Mouse (Mus musculus) MEL (cell line): ENCODE data around the gene Eva1c. TPM values are rescaled to one million over a fixed set of nuclear protein-coding genes. Genes with fewer than 3 reads are reported as not detected.
"Not testable (repeated sequence)": the region's sequence is repeated elsewhere in the genome, so short reads cannot be mapped to it uniquely, and the experiment has no call there.

ENCODE experiments used
- DNase-seq: peaks from one replicate; pipeline ENCODE4 v3.0.0; 2011; ENCODE audit warnings: low read depth, low spot score
- H3K27ac ChIP-seq: 2 replicates; pipeline ENCODE4 v1.5.1; 2012; ENCODE audit warnings: low read depth, mild to moderate bottlenecking, control low read depth, low read length, moderate library complexity; ENCODE audit not compliant: control insufficient read depth
- H3K27me3 ChIP-seq, 2 experiments: fragments of 150-350 bp in 1 of 2; sonication (generic) in 1 of 2; 2 replicates each; pipeline ENCODE4 v1.6.1; 2012; ENCODE audit warnings: low read length in 2 of 2, mild to moderate bottlenecking in 2 of 2, improper control_type of control experiment in 1 of 2, moderate library complexity in 1 of 2; ENCODE audit not compliant: insufficient read depth in 2 of 2, control insufficient read depth in 1 of 2
- H3K36me3 ChIP-seq, 2 experiments: 2 replicates each; pipeline ENCODE4 v1.6.1; 2012 to 2014; ENCODE audit warnings: low read length in 2 of 2, improper control_type of control experiment in 1 of 2, inconsistent platforms in 1 of 2, mild to moderate bottlenecking in 1 of 2; ENCODE audit not compliant: insufficient read depth in 2 of 2, control insufficient read depth in 1 of 2
- H3K4me1 ChIP-seq, 2 experiments: fragments of 150-350 bp in 1 of 2; sonication (generic) in 1 of 2; 2 replicates each; pipeline ENCODE4 v1.6.1; 2012; ENCODE audit warnings: low read length in 2 of 2, improper control_type of control experiment in 1 of 2, mild to moderate bottlenecking in 1 of 2; ENCODE audit not compliant: insufficient read depth in 2 of 2, control insufficient read depth in 1 of 2
- H3K4me3 ChIP-seq, 2 experiments: fragments of 150-350 bp in 1 of 2; sonication (generic) in 1 of 2; 2 replicates each; pipeline ENCODE4 v1.5.1; 2012; ENCODE audit warnings: low read depth in 2 of 2, low read length in 2 of 2, mild to moderate bottlenecking in 2 of 2, moderate library complexity in 2 of 2, control low read depth in 1 of 2, improper control_type of control experiment in 1 of 2; ENCODE audit not compliant: control insufficient read depth in 1 of 2, insufficient read depth in 1 of 2
- H3K79me2 ChIP-seq: 2 replicates; pipeline ENCODE4 v1.6.1; 2012; ENCODE audit warnings: mild to moderate bottlenecking, low read length, moderate library complexity; ENCODE audit not compliant: control insufficient read depth, poor library complexity, insufficient read depth
- H3K9ac ChIP-seq: 2 replicates; pipeline ENCODE4 v1.6.1; 2012; ENCODE audit warnings: low read depth, mild to moderate bottlenecking, control low read depth, low read length, moderate library complexity; ENCODE audit not compliant: control insufficient read depth, poor library complexity, severe bottlenecking
- H3K9me3 ChIP-seq: fragments of 150-350 bp; sonication (generic); replicated peaks from 2 replicates; pipeline ENCODE4 v1.6.1; 2012; ENCODE audit warnings: mild to moderate bottlenecking, low read length, improper control_type of control experiment, moderate library complexity; ENCODE audit not compliant: insufficient read depth
- BHLHE40 ChIP-seq: IDR thresholded peaks from 2 replicates; pipeline ENCODE4 v1.6.1; 2012; ENCODE audit warnings: low read depth, mild to moderate bottlenecking, inconsistent platforms, low read length, improper control_type of control experiment, borderline replicate concordance
- CHD1 ChIP-seq: IDR thresholded peaks from 2 replicates; pipeline ENCODE4 v1.6.1; 2012; ENCODE audit warnings: low read depth, mild to moderate bottlenecking, inconsistent platforms, low read length, improper control_type of control experiment
- ELF1 ChIP-seq: IDR thresholded peaks from 2 replicates; pipeline ENCODE4 v1.6.1; 2014; ENCODE audit warnings: low read depth, mild to moderate bottlenecking, inconsistent platforms, low read length, improper control_type of control experiment, moderate library complexity
- GABPA ChIP-seq: IDR thresholded peaks from 2 replicates; pipeline ENCODE4 v1.6.1; 2012; ENCODE audit warnings: low read depth, mild to moderate bottlenecking, inconsistent platforms, low read length, improper control_type of control experiment, moderate library complexity
- GATA1 ChIP-seq: IDR thresholded peaks from 2 replicates; pipeline ENCODE4 v1.6.1; 2011; ENCODE audit warnings: low read depth, low read length, improper control_type of control experiment
- HCFC1 ChIP-seq: IDR thresholded peaks from 2 replicates; pipeline ENCODE4 v1.6.1; 2012; ENCODE audit warnings: low read depth, mild to moderate bottlenecking, inconsistent platforms, low read length, improper control_type of control experiment, moderate library complexity
- JUND ChIP-seq: IDR thresholded peaks from 2 replicates; pipeline ENCODE4 v1.6.1; 2011; ENCODE audit warnings: low read depth, mild to moderate bottlenecking, improper control_type of control experiment, low read length
- MAX ChIP-seq: IDR thresholded peaks from 2 replicates; pipeline ENCODE4 v1.6.1; 2011; ENCODE audit warnings: low read length, improper control_type of control experiment
- MEF2A ChIP-seq: IDR thresholded peaks from 2 replicates; pipeline ENCODE4 v1.6.1; 2014; ENCODE audit warnings: low read depth, mild to moderate bottlenecking, inconsistent platforms, low read length, improper control_type of control experiment; ENCODE audit not compliant: poor library complexity, insufficient replicate concordance, severe bottlenecking; ENCODE audit errors: extremely low read depth
- MYB ChIP-seq: IDR thresholded peaks from 2 replicates; pipeline ENCODE4 v1.6.1; 2011; ENCODE audit warnings: mild to moderate bottlenecking, low read depth, low read length, improper control_type of control experiment
- MYC ChIP-seq: IDR thresholded peaks from 2 replicates; pipeline ENCODE4 v1.6.1; 2011; ENCODE audit warnings: low read depth, mild to moderate bottlenecking, low read length, improper control_type of control experiment, moderate library complexity
- POLR2A ChIP-seq, 2 experiments: IDR thresholded peaks; 2 replicates each; pipeline ENCODE4 v1.6.1; 2011 to 2012; ENCODE audit warnings: low read length in 2 of 2, mild to moderate bottlenecking in 2 of 2, control low read depth in 1 of 2, improper control_type of control experiment in 1 of 2, low read depth in 1 of 2, moderate library complexity in 1 of 2; ENCODE audit not compliant: control insufficient read depth in 1 of 2, insufficient read depth in 1 of 2, poor library complexity in 1 of 2
- POLR2AphosphoS2 ChIP-seq: IDR thresholded peaks from 2 replicates; pipeline ENCODE4 v1.6.1; 2011; ENCODE audit warnings: low read length, improper control_type of control experiment
- RAD21 ChIP-seq: IDR thresholded peaks from 2 replicates; pipeline ENCODE4 v1.6.1; 2011; ENCODE audit warnings: mild to moderate bottlenecking, low read depth, low read length, improper control_type of control experiment
- SMC3 ChIP-seq: IDR thresholded peaks from 2 replicates; pipeline ENCODE4 v1.6.1; 2011; ENCODE audit warnings: low read depth, low read length, improper control_type of control experiment
- TCF12 ChIP-seq: IDR thresholded peaks from 2 replicates; pipeline ENCODE4 v1.6.1; 2014; ENCODE audit warnings: low read depth, mild to moderate bottlenecking, inconsistent platforms, low read length, improper control_type of control experiment, moderate library complexity
- USF2 ChIP-seq, 2 experiments: IDR thresholded peaks; 2 replicates each; pipeline ENCODE4 v1.6.1; 2011 to 2012; ENCODE audit warnings: improper control_type of control experiment in 2 of 2, low read length in 2 of 2, borderline replicate concordance in 1 of 2, inconsistent platforms in 1 of 2, low read depth in 1 of 2, mild to moderate bottlenecking in 1 of 2; ENCODE audit not compliant: insufficient read depth in 1 of 2
- ZKSCAN1 ChIP-seq: IDR thresholded peaks from 2 replicates; pipeline ENCODE4 v1.6.1; 2012; ENCODE audit warnings: low read depth, mild to moderate bottlenecking, inconsistent platforms, low read length, improper control_type of control experiment, moderate library complexity
- ZMIZ1 ChIP-seq: IDR thresholded peaks from 2 replicates; pipeline ENCODE4 v1.6.1; 2012; ENCODE audit warnings: low read depth, mild to moderate bottlenecking, inconsistent platforms, low read length, improper control_type of control experiment, moderate library complexity
- ZNF384 ChIP-seq: IDR thresholded peaks from 2 replicates; pipeline ENCODE4 v1.6.1; 2012; ENCODE audit warnings: low read depth, mild to moderate bottlenecking, inconsistent platforms, low read length, improper control_type of control experiment
- polyA plus RNA-seq, 2 experiments: library from polyadenylated mRNA; stranded (reverse) in 1 of 2; unstranded in 1 of 2; fragments of >175 nt in 1 of 2; fragments of >200 nt in 1 of 2; gene quantifications; 2 replicates each; pipeline versions ENCODE4 v1.2.1 to v1.2.4; 2012; ENCODE audit warnings: low replicate concordance in 2 of 2, low read depth in 1 of 2; ENCODE audit not compliant: insufficient read length in 2 of 2, insufficient read depth in 1 of 2, missing spikeins in 1 of 2
- total RNA-seq: library from RNA; depleted of rRNA; stranded (reverse); fragments of 300-350 nt; gene quantifications from 2 replicates; pipeline ENCODE4 v1.2.3, GENCODE M21; 2012

Gene Eva1c
- total and polyA plus RNA-seq, 3 experiments = 0.06 TPM; not detected in 2

DNA sequence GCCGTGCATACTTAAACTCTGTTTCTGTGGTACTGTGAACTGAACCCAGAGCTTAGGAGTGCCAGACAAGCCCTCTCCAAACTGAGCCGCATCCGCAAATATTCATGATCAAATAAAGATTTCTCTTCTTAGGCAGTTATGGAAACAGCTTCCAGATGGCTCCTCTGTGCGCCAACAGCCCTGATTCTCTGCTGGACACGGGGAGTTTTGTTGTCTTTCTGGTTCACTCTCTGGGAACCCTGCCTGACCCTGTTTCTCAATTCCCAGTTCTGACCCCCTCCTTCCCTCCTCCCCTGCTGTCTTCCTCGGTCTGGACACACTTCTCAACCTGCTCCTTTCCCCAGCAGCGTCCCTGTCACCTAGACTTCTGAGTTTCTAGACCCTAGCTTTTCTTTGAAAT lies 3.5 kb upstream of the Eva1c start:
- H3K4me1 ChIP-seq = no peaks in the 10 kb centered on the region; a peak in 1 of 4 replicates
- H3K79me2 ChIP-seq = no peaks in the 10 kb centered on the region
- H3K36me3 ChIP-seq = no peaks in the 10 kb centered on the region
- no peaks in the 10 kb centered on the region for H3K9me3 ChIP-seq
- H3K27me3 ChIP-seq = peaks cover 0 to 5% of the 10 kb centered on the region in 2 experiments; a peak in 3 of 4 replicates
- no peak overlapping the region for H3K4me3 ChIP-seq
- no peak overlapping the region for H3K27ac ChIP-seq
- TF ChIP-seq GATA1 (no peak), POLR2A (IDR thresholded peaks at IDR 0.05; ENCODE audit: control insufficient read depth in 1 of 2, insufficient read depth in 1 of 2, low read depth in 1 of 2, low read length in 2 of 2, poor library complexity in 1 of 2) (no peak), MYC (no peak), MYB (no peak), POLR2AphosphoS2 (no peak), ZMIZ1 (no peak), HCFC1 (no peak), USF2 (IDR thresholded peaks at IDR 0.05; ENCODE audit: borderline replicate concordance in 1 of 2, insufficient read depth in 1 of 2, low read depth in 1 of 2, low read length in 2 of 2) (no peak), SMC3 (no peak), ELF1 (no peak), CHD1 (no peak), GABPA (no peak), ZNF384 (no peak), MAX (no peak), MEF2A (no peak), TCF12 (no peak), BHLHE40 (no peak), RAD21 (no peak), JUND (no peak), ZKSCAN1 (no peak)
- H3K9ac ChIP-seq = no peak overlapping the region
- no peak for DNase-seq

DNA sequence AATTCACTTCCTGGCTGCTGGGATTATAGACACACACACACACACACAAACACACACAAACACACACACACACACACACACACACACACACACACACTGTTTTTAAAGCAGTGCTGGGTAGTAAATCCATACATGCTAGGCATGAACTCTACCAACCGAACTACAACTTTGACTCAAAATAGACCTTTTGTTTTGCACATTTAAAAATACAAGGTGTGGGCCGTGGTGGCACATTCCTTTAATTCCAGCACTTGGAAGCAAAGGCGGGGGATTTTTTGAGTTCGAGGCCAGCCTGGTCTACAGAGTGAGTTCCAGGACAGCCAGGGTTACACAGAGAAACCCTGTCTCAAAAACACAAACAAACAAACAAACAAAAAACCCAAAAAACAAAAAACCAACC lies 2.5 kb upstream of the Eva1c start:
- H3K4me3 ChIP-seq, H3K9me3 ChIP-seq, H3K27me3 ChIP-seq, H3K4me1 ChIP-seq, H3K36me3 ChIP-seq, H3K9ac ChIP-seq, DNase-seq, H3K27ac ChIP-seq, H3K79me2 ChIP-seq: not testable (repeated sequence)
